Mouse (Mus musculus) liver, adult 2 months (tissue): Measurements from ENCODE around the gene Myadml2.

Source experiments
- CTCF ChIP-seq: fragments of 200-500 bp; IDR thresholded peaks from 2 replicates; pipeline ENCODE4 v1.5.1; 2011; ENCODE audit warnings: low read depth, low read length, control low read depth
- POLR2A ChIP-seq: fragments of 200-500 bp; IDR thresholded peaks from 2 replicates; pipeline ENCODE4 v1.6.1; 2011; ENCODE audit warnings: low read length, control low read depth; ENCODE audit not compliant: insufficient read depth; ENCODE audit errors: extremely low read depth

DNA sequence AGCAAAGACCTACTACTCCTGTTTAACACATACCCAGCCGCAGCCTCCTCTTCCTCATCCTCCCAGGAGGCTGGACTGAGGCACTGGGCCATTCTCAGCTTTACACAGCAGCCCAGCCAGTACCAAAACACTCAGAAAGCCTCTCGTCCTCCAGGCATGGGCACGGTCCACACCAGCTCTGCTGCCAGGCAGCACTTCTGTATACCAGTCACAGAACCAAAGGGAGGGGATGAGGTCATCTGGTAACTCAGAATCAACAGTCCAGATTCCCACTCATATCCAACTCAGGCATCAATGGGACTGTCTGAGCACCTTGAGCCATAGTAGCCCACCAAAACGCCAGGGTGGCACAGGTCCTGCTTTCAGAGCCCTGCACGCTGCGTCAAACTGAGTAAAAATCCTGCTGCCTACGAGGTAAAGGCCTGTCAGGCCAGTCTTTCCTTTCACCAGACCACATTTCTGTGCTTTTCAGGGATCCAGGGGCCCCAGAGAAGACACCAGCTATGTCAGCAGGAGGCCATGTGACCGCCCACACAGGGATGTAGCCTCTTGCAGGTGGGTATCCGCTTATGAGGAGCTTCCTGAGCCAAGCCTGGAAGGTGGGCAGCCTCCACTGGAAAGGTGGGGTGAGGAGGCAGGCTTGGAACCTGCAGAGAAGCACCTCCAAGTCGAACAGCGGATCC is 21.0 kb downstream of the Myadml2 start:
- TF ChIP-seq CTCF (no peak), POLR2A (no peak)
